Mouse (Mus musculus) frontal cortex, adult (tissue): Measurements from ENCODE around the gene Naf1.

Experiments
- ATAC-seq: cut with Nextera tagmentation; 2 replicates; pipeline ENCODE4 v1.9.2; 2017; ENCODE audit warnings: mild to moderate bottlenecking, moderate library complexity, mixed read lengths; ENCODE audit not compliant: low TSS enrichment

Naf1 gene

GRCm38 (mm10) chr8:66860023-66860422 is at the start of gene Naf1:
TSS of gene Naf1 (plus strand) at chr8:66860217.
- ATAC-seq = peak; percentile 97

GRCm38 (mm10) chr8:66860921-66861588 is 1.0 kb downstream of the Naf1 start:
- peak; percentile 5; the same call in 1 of the 2 replicates for ATAC-seq

- peak; percentile 42 for ATAC-seq
These were observed 1.8 kb downstream of the Naf1 start for GRCm38 (mm10) chr8:66861589-66862500.

- ATAC-seq = no peak
These were observed 3.7 kb downstream of the Naf1 start for GRCm38 (mm10) chr8:66863761-66864160.

- ATAC-seq = no peak
These were observed 5.1 kb downstream of the Naf1 start for GRCm38 (mm10) chr8:66865120-66865519.

- peak; percentile 87 for ATAC-seq
These were observed 7.7 kb downstream of the Naf1 start for GRCm38 (mm10) chr8:66867679-66868078.

GRCm38 (mm10) chr8:66869211-66869932 is 9.4 kb downstream of the Naf1 start:
- ATAC-seq = no peak

GRCm38 (mm10) chr8:66883866-66884265 is 23.8 kb downstream of the Naf1 start:
- peak; percentile 86 for ATAC-seq

- ATAC-seq = no peak
These were observed 31.9 kb downstream of the Naf1 start for GRCm38 (mm10) chr8:66891879-66892278.

GRCm38 (mm10) chr8:66905000-66905399 is 45.0 kb downstream of the Naf1 start:
- ATAC-seq = no peak

GRCm38 (mm10) chr8:66905557-66905956 is 45.5 kb downstream of the Naf1 start:
- peak; percentile 90 for ATAC-seq

GRCm38 (mm10) chr8:66906116-66906515 is 46.1 kb downstream of the Naf1 start:
- ATAC-seq = peak; percentile 80

- ATAC-seq = no peak
These were observed 50.7 kb downstream of the Naf1 start for GRCm38 (mm10) chr8:66910684-66911083.

GRCm38 (mm10) chr8:66913616-66914536 is 53.9 kb downstream of the Naf1 start:
- ATAC-seq = no peak

- no peak for ATAC-seq
These were observed 56.0 kb downstream of the Naf1 start for GRCm38 (mm10) chr8:66916056-66916455.

GRCm38 (mm10) chr8:66917695-66918467 is 57.9 kb downstream of the Naf1 start:
- no peak for ATAC-seq

- no peak for ATAC-seq
These were observed 58.5 kb downstream of the Naf1 start for GRCm38 (mm10) chr8:66918471-66918870.

GRCm38 (mm10) chr8:66933746-66934145 is 73.7 kb downstream of the Naf1 start:
- no peak for ATAC-seq

- ATAC-seq = no peak
These were observed 76.2 kb downstream of the Naf1 start for GRCm38 (mm10) chr8:66936236-66936635.
